Mouse (Mus musculus): ENCODE results near the gene Scd2. TPM values are rescaled to one million over a fixed set of nuclear protein-coding genes. Genes with fewer than 3 reads are reported as not detected.

Scd2 gene
- polyA plus RNA-seq, 1 experiment, result 20.5 TPM

- TF ChIP-seq POLR2A (IDR thresholded peaks at IDR 0.05; ENCODE audit: low read depth, low read length) (no peak), CTCF (IDR thresholded peaks at IDR 0.05; ENCODE audit: extremely low read depth, insufficient read length, insufficient replicate concordance, low read depth, low read length) (no peak)
- Histone ChIP-seq H3K4me3 (ENCODE audit: low read depth, low read length) (no peak overlapping the region), H3K27me3 (ENCODE audit: control insufficient read depth, insufficient read depth, low read length) (no peaks in the 10 kb centered on the region), H3K27ac (ENCODE audit: insufficient read depth, low read depth, low read length) (peak overlapping the region; percentile 24; the same call in 1 of the 2 replicates), H3K4me1 (ENCODE audit: control insufficient read depth, insufficient read depth, insufficient read length, low read length) (peaks cover 14% of the 10 kb centered on the region), H3K36me3 (ENCODE audit: control insufficient read depth, insufficient read depth, low read length) (no peaks in the 10 kb centered on the region)
- 52% methylated on average over 15 of the region's 15 CpGs for WGBS
Observed at GRCm38 (mm10) chr19:44283157-44284024, 10.1 kb upstream of the Scd2 start.

- TF ChIP-seq CTCF (IDR thresholded peaks at IDR 0.05; ENCODE audit: extremely low read depth, insufficient read length, insufficient replicate concordance, low read depth, low read length), result no peak
- peak; percentile 24; the same call in 1 of the 2 replicates for TF ChIP-seq POLR2A (IDR thresholded peaks at IDR 0.05; ENCODE audit: low read depth, low read length)
- Histone ChIP-seq H3K27me3 (ENCODE audit: control insufficient read depth, insufficient read depth, low read length) (no peaks in the 10 kb centered on the region), H3K4me1 (ENCODE audit: control insufficient read depth, insufficient read depth, insufficient read length, low read length) (peaks cover 14% of the 10 kb centered on the region), H3K27ac (ENCODE audit: insufficient read depth, low read depth, low read length) (peak overlapping the region; percentile 32), H3K36me3 (ENCODE audit: control insufficient read depth, insufficient read depth, low read length) (no peaks in the 10 kb centered on the region), H3K4me3 (ENCODE audit: low read depth, low read length) (peak overlapping the region; percentile 65)
- WGBS, result under 1% methylated on average over 38 of the region's 38 CpGs
Observed at GRCm38 (mm10) chr19:44284025-44284695, 9.3 kb upstream of the Scd2 start.

- WGBS, result 6% methylated on average over 11 of the region's 11 CpGs
- peak overlapping the region; percentile 65 for H3K4me3 ChIP-seq (ENCODE audit: low read depth, low read length)
- no peak for TF ChIP-seq CTCF (IDR thresholded peaks at IDR 0.05; ENCODE audit: extremely low read depth, insufficient read length, insufficient replicate concordance, low read depth, low read length)
- no peak for TF ChIP-seq POLR2A (IDR thresholded peaks at IDR 0.05; ENCODE audit: low read depth, low read length)
- peaks cover 14% of the 10 kb centered on the region for H3K4me1 ChIP-seq (ENCODE audit: control insufficient read depth, insufficient read depth, insufficient read length, low read length)
- peak overlapping the region; percentile 32 for H3K27ac ChIP-seq (ENCODE audit: insufficient read depth, low read depth, low read length)
- no peaks in the 10 kb centered on the region for H3K27me3 ChIP-seq (ENCODE audit: control insufficient read depth, insufficient read depth, low read length)
- H3K36me3 ChIP-seq (ENCODE audit: control insufficient read depth, insufficient read depth, low read length), result no peaks in the 10 kb centered on the region
Observed at GRCm38 (mm10) chr19:44284723-44285122, 8.8 kb upstream of the Scd2 start.

- Histone ChIP-seq H3K27me3 (ENCODE audit: control insufficient read depth, insufficient read depth, low read length) (no peaks in the 10 kb centered on the region), H3K27ac (ENCODE audit: insufficient read depth, low read depth, low read length) (no peak overlapping the region), H3K36me3 (ENCODE audit: control insufficient read depth, insufficient read depth, low read length) (no peaks in the 10 kb centered on the region), H3K4me3 (ENCODE audit: low read depth, low read length) (no peak overlapping the region), H3K4me1 (ENCODE audit: control insufficient read depth, insufficient read depth, insufficient read length, low read length) (peaks cover 14% of the 10 kb centered on the region)
- no peak for TF ChIP-seq CTCF (IDR thresholded peaks at IDR 0.05; ENCODE audit: extremely low read depth, insufficient read length, insufficient replicate concordance, low read depth, low read length)
- TF ChIP-seq POLR2A (IDR thresholded peaks at IDR 0.05; ENCODE audit: low read depth, low read length), result no peak
- 89% methylated on average over 8 of the region's 8 CpGs for WGBS
Observed at GRCm38 (mm10) chr19:44285554-44285953, 7.9 kb upstream of the Scd2 start.

- Histone ChIP-seq H3K27ac (ENCODE audit: insufficient read depth, low read depth, low read length) (no peak overlapping the region), H3K4me1 (ENCODE audit: control insufficient read depth, insufficient read depth, insufficient read length, low read length) (peaks cover 14% of the 10 kb centered on the region), H3K4me3 (ENCODE audit: low read depth, low read length) (no peak overlapping the region), H3K27me3 (ENCODE audit: control insufficient read depth, insufficient read depth, low read length) (no peaks in the 10 kb centered on the region), H3K36me3 (ENCODE audit: control insufficient read depth, insufficient read depth, low read length) (no peaks in the 10 kb centered on the region)
- no peak for TF ChIP-seq CTCF (IDR thresholded peaks at IDR 0.05; ENCODE audit: extremely low read depth, insufficient read length, insufficient replicate concordance, low read depth, low read length)
- no peak for TF ChIP-seq POLR2A (IDR thresholded peaks at IDR 0.05; ENCODE audit: low read depth, low read length)
- WGBS, result 42% methylated on average over 2 of the region's 2 CpGs
Observed at GRCm38 (mm10) chr19:44286109-44286508, 7.4 kb upstream of the Scd2 start.

- 80% methylated on average over 11 of the region's 11 CpGs for WGBS
- peaks cover 11% of the 10 kb centered on the region for H3K4me1 ChIP-seq (ENCODE audit: control insufficient read depth, insufficient read depth, insufficient read length, low read length)
- no peak overlapping the region for H3K4me3 ChIP-seq (ENCODE audit: low read depth, low read length)
Observed at GRCm38 (mm10) chr19:44287415-44288110, 5.9 kb upstream of the Scd2 start.

More at GRCm38 (mm10) chr19:44287415-44288110, 5.9 kb upstream of the Scd2 start:
- Histone ChIP-seq H3K36me3 (ENCODE audit: control insufficient read depth, insufficient read depth, low read length) (no peaks in the 10 kb centered on the region), H3K27ac (ENCODE audit: insufficient read depth, low read depth, low read length) (no peak overlapping the region), H3K27me3 (ENCODE audit: control insufficient read depth, insufficient read depth, low read length) (no peaks in the 10 kb centered on the region)
- TF ChIP-seq CTCF (IDR thresholded peaks at IDR 0.05; ENCODE audit: extremely low read depth, insufficient read length, insufficient replicate concordance, low read depth, low read length), result no peak
- TF ChIP-seq POLR2A (IDR thresholded peaks at IDR 0.05; ENCODE audit: low read depth, low read length), result no peak

Measured in small intestine, adult 2 months (tissue).